Mouse (Mus musculus): ENCODE measurements at regions not wholly inside any gene's neighbourhood (a gene's known extent, or its start where the extent isn't known, plus 50 kb on each side); places are given as distances from the start of the nearest gene placed in this dataset.

- no peak for DNase-seq
These were observed 152.9 kb upstream of the Zic3 start for GRCm38 (mm10) chrX:57869648-57870047.

- DNase-seq: no peak
These were observed 105.8 kb upstream of the Zic3 start for GRCm38 (mm10) chrX:57916705-57917104.

GRCm38 (mm10) chrX:57917441-57918145 is 104.9 kb upstream of the Zic3 start:
- no peak for DNase-seq

GRCm38 (mm10) chrX:57918181-57919115 is 104.1 kb upstream of the Zic3 start:
- DNase-seq: no peak

- no peak for DNase-seq
These were observed 102.6 kb upstream of the Zic3 start for GRCm38 (mm10) chrX:57919886-57920285.

GRCm38 (mm10) chrX:57920376-57920775 is 102.1 kb upstream of the Zic3 start:
- peak in 1 of 2 experiments; percentile 10 for DNase-seq

GRCm38 (mm10) chrX:57921294-57921693 is 101.2 kb upstream of the Zic3 start:
- no peak for DNase-seq

- no peak for DNase-seq
These were observed 100.6 kb upstream of the Zic3 start for GRCm38 (mm10) chrX:57921821-57922449.

GRCm38 (mm10) chrX:57923836-57924235 is 98.7 kb upstream of the Zic3 start:
- peak in 1 of 2 experiments; percentile 27 for DNase-seq

GRCm38 (mm10) chrX:57935621-57936020 is 86.9 kb upstream of the Zic3 start:
- no peak for DNase-seq

- DNase-seq: no peak
These were observed 84.2 kb upstream of the Zic3 start for GRCm38 (mm10) chrX:57938248-57938836.

GRCm38 (mm10) chrX:57950896-57951295 is 71.6 kb upstream of the Zic3 start:
- DNase-seq: no peak

- no peak for DNase-seq
These were observed 71.2 kb upstream of the Zic3 start for GRCm38 (mm10) chrX:57951301-57951700.

- DNase-seq: no peak
These were observed 67.8 kb upstream of the Zic3 start for GRCm38 (mm10) chrX:57954594-57955185.
